Mouse (Mus musculus): ENCODE data around the gene 5330417H12Rik. TPM values are rescaled to one million over a fixed set of nuclear protein-coding genes. Genes with fewer than 3 reads are reported as not detected.

The 5330417H12Rik gene
- polyA plus RNA-seq (2012; ENCODE audit: insufficient read depth, insufficient read length, missing spikeins): not detected in 2 replicates

GRCm38 (mm10) chr7:107625061-107625460, at the start of gene 5330417H12Rik:
TSS of gene 5330417H12Rik (minus strand) at chr7:107625161.
- no peaks in the 10 kb centered on the region for H3K4me1 ChIP-seq (ENCODE audit: control insufficient read depth, insufficient read depth, insufficient read length, low read length)
- no peak within 1 kb of the TSS for H3K4me3 ChIP-seq (ENCODE audit: insufficient read depth, low read depth, low read length)
- no peak within 1 kb of the TSS for H3K27ac ChIP-seq (replicated peaks; ENCODE audit: low read depth, low read length)

GRCm38 (mm10) chr7:107668514-107668913, 43.6 kb upstream of the 5330417H12Rik start:
- Histone ChIP-seq H3K4me1 (ENCODE audit: control insufficient read depth, insufficient read depth, insufficient read length, low read length) (0 out of 2 replicates have a peak, but pooled peaks cover 7% of the 10 kb centered on the region), H3K27ac (replicated peaks; ENCODE audit: low read depth, low read length) (no peak overlapping the region), H3K4me3 (ENCODE audit: insufficient read depth, low read depth, low read length) (no peak overlapping the region)

- H3K4me1 ChIP-seq (ENCODE audit: control insufficient read depth, insufficient read depth, insufficient read length, low read length): 0 out of 2 replicates have a peak, but pooled peaks cover 7% of the 10 kb centered on the region
- peak overlapping the region; percentile 29 for H3K27ac ChIP-seq (replicated peaks; ENCODE audit: low read depth, low read length)
- H3K4me3 ChIP-seq (ENCODE audit: insufficient read depth, low read depth, low read length): peak overlapping the region; percentile 40
These were observed 41.4 kb upstream of the 5330417H12Rik start for GRCm38 (mm10) chr7:107666262-107666902.

- Histone ChIP-seq H3K4me3 (ENCODE audit: insufficient read depth, low read depth, low read length) (peak overlapping the region; percentile 40), H3K4me1 (ENCODE audit: control insufficient read depth, insufficient read depth, insufficient read length, low read length) (0 out of 2 replicates have a peak, but pooled peaks cover 7% of the 10 kb centered on the region), H3K27ac (replicated peaks; ENCODE audit: low read depth, low read length) (peak overlapping the region; percentile 74)
These were observed 40.8 kb upstream of the 5330417H12Rik start for GRCm38 (mm10) chr7:107665586-107666261.

- H3K4me1 ChIP-seq (ENCODE audit: control insufficient read depth, insufficient read depth, insufficient read length, low read length): 0 out of 2 replicates have a peak, but pooled peaks cover 7% of the 10 kb centered on the region
- H3K4me3 ChIP-seq (ENCODE audit: insufficient read depth, low read depth, low read length): peak overlapping the region; percentile 40
- H3K27ac ChIP-seq (replicated peaks; ENCODE audit: low read depth, low read length): peak overlapping the region; percentile 74
These were observed 40.2 kb upstream of the 5330417H12Rik start for GRCm38 (mm10) chr7:107665221-107665585.

GRCm38 (mm10) chr7:107664063-107665056, 39.4 kb upstream of the 5330417H12Rik start:
- no peak overlapping the region for H3K4me3 ChIP-seq (ENCODE audit: insufficient read depth, low read depth, low read length)
- H3K4me1 ChIP-seq (ENCODE audit: control insufficient read depth, insufficient read depth, insufficient read length, low read length): 0 out of 2 replicates have a peak, but pooled peaks cover 7% of the 10 kb centered on the region
- peak overlapping the region; percentile 28 for H3K27ac ChIP-seq (replicated peaks; ENCODE audit: low read depth, low read length)

- Histone ChIP-seq H3K4me1 (ENCODE audit: control insufficient read depth, insufficient read depth, insufficient read length, low read length) (0 out of 2 replicates have a peak, but pooled peaks cover 7% of the 10 kb centered on the region), H3K4me3 (ENCODE audit: insufficient read depth, low read depth, low read length) (no peak overlapping the region), H3K27ac (replicated peaks; ENCODE audit: low read depth, low read length) (no peak overlapping the region)
These were observed 38.7 kb upstream of the 5330417H12Rik start for GRCm38 (mm10) chr7:107663621-107664020.

GRCm38 (mm10) chr7:107661843-107662281, 36.9 kb upstream of the 5330417H12Rik start:
- no peak overlapping the region for H3K27ac ChIP-seq (replicated peaks; ENCODE audit: low read depth, low read length)
- H3K4me3 ChIP-seq (ENCODE audit: insufficient read depth, low read depth, low read length): no peak overlapping the region
- 0 out of 2 replicates have a peak, but pooled peaks cover 7% of the 10 kb centered on the region for H3K4me1 ChIP-seq (ENCODE audit: control insufficient read depth, insufficient read depth, insufficient read length, low read length)

GRCm38 (mm10) chr7:107661189-107661842, 36.4 kb upstream of the 5330417H12Rik start:
- no peak overlapping the region for H3K27ac ChIP-seq (replicated peaks; ENCODE audit: low read depth, low read length)
- 0 out of 2 replicates have a peak, but pooled peaks cover 7% of the 10 kb centered on the region for H3K4me1 ChIP-seq (ENCODE audit: control insufficient read depth, insufficient read depth, insufficient read length, low read length)
- no peak overlapping the region for H3K4me3 ChIP-seq (ENCODE audit: insufficient read depth, low read depth, low read length)

- H3K27ac ChIP-seq (replicated peaks; ENCODE audit: low read depth, low read length): no peak overlapping the region
- no peaks in the 10 kb centered on the region for H3K4me1 ChIP-seq (ENCODE audit: control insufficient read depth, insufficient read depth, insufficient read length, low read length)
- no peak overlapping the region for H3K4me3 ChIP-seq (ENCODE audit: insufficient read depth, low read depth, low read length)
These were observed 34.4 kb upstream of the 5330417H12Rik start for GRCm38 (mm10) chr7:107659186-107659918.

- Histone ChIP-seq H3K27ac (replicated peaks; ENCODE audit: low read depth, low read length) (no peak overlapping the region), H3K4me3 (ENCODE audit: insufficient read depth, low read depth, low read length) (no peak overlapping the region), H3K4me1 (ENCODE audit: control insufficient read depth, insufficient read depth, insufficient read length, low read length) (peaks cover 3% of the 10 kb centered on the region; the same call in 1 of the 2 replicates)
These were observed 31.5 kb upstream of the 5330417H12Rik start for GRCm38 (mm10) chr7:107656451-107656850.

- no peak overlapping the region for H3K27ac ChIP-seq (replicated peaks; ENCODE audit: low read depth, low read length)
- no peak overlapping the region for H3K4me3 ChIP-seq (ENCODE audit: insufficient read depth, low read depth, low read length)
- H3K4me1 ChIP-seq (ENCODE audit: control insufficient read depth, insufficient read depth, insufficient read length, low read length): peaks cover 3% of the 10 kb centered on the region; the same call in 1 of the 2 replicates
These were observed 26.9 kb upstream of the 5330417H12Rik start for GRCm38 (mm10) chr7:107651821-107652220.

GRCm38 (mm10) chr7:107649990-107650389, 25.0 kb upstream of the 5330417H12Rik start:
- H3K4me3 ChIP-seq (ENCODE audit: insufficient read depth, low read depth, low read length): no peak overlapping the region
- H3K4me1 ChIP-seq (ENCODE audit: control insufficient read depth, insufficient read depth, insufficient read length, low read length): peaks cover 3% of the 10 kb centered on the region; the same call in 1 of the 2 replicates
- no peak overlapping the region for H3K27ac ChIP-seq (replicated peaks; ENCODE audit: low read depth, low read length)

Measured in brown adipose tissue, adult 24 weeks (tissue).